Comparison of ENCODE assay signal across 16 mouse cellular contexts in the genomic region with DNA sequence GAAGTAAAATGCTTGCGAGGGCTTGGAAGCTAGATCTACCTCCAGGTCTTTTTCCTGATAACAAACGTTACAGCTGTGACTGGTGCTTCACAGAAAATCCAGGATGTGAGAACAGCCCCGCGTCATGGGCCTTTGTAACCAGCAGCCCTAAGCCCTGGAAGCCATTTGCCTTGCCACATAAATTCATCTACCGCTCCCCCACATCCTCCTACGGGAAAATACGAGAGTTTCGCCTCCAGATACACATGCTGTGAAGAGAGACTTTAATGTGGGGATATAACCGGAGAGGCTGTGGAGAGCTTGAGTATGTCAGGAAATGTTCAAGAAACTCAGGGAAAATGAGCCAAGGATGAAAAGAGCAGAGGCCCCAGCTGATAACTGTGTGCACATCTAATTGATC.
"Had no signal": no experiment of that assay in that cellular context is flagged by ENCODE, and none has a peak within 500 bp of the region (broad histone marks: within the 10 kb centered on the region; RNA-seq: fewer than 3 reads in every experiment).

No protein-coding gene starts in this region.

- H3K9me3 ChIP-seq: limb, embryonic 13.5 days; neural tube, embryonic 12.5 days had no signal

- H3K4me1 ChIP-seq: midbrain, embryonic 10.5 days; neural tube, embryonic 12.5 days had no signal

- H3K4me2 ChIP-seq: limb, embryonic 13.5 days; neural tube, embryonic 12.5 days had no signal

- H3K4me3 ChIP-seq: limb, embryonic 13.5 days; midbrain, embryonic 10.5 days; myocyte; neural tube, embryonic 12.5 days had no signal

- ATAC-seq: hindbrain, postnatal 0 days had no signal

- H3K9ac ChIP-seq: limb, embryonic 13.5 days; liver, embryonic 14.5 days; neural tube, embryonic 12.5 days had no signal

- H3K27me3 ChIP-seq: limb, embryonic 13.5 days; neural tube, embryonic 12.5 days had no signal

- H3K27ac ChIP-seq: hindbrain, postnatal 0 days; limb, embryonic 13.5 days; liver, embryonic 14.5 days; midbrain, embryonic 10.5 days; neural tube, embryonic 12.5 days had no signal

- H3K36me3 ChIP-seq: limb, embryonic 13.5 days; midbrain, embryonic 10.5 days; neural tube, embryonic 12.5 days had no signal

- DNase-seq: kidney, adult 11 months; left cerebral cortex, postnatal 4 days; lung, adult 2 months; lung, postnatal 10 days; lung, postnatal 4 days; midbrain, embryonic 14.5 days; retina, postnatal 1 day; spleen, adult 18-20 months; thymus, adult 2 months; thymus, postnatal 25 days had no signal
